Mouse (Mus musculus) layer of hippocampus, adult 2 months (tissue): ENCODE results near the gene Cd2ap. TPM values are rescaled to one million over a fixed set of nuclear protein-coding genes. Genes with fewer than 3 reads are reported as not detected.

Experiments used
- DNase-seq, 2 experiments: peaks; one replicate each; pipeline ENCODE4 v3.0.0; 2022; ENCODE audit warnings: low spot score in 2 of 2
- H3K27ac ChIP-seq: fragments of 200-600 bp; 2 replicates; pipeline ENCODE4 v1.8.1; 2022
- H3K4me3 ChIP-seq: fragments of 200-600 bp; 2 replicates; pipeline ENCODE4 v1.8.1; 2022; ENCODE audit warnings: mild to moderate bottlenecking
- CTCF ChIP-seq: fragments of 200-600 bp; conservative IDR thresholded peaks from 2 replicates; pipeline ENCODE4 v1.8.1; 2022; ENCODE audit warnings: antibody characterized with exemption, mild to moderate bottlenecking, moderate library complexity
- total RNA-seq, 2 experiments: library from RNA; stranded (reverse); gene quantifications; 2 replicates each; pipeline ENCODE4 v1.2.3; 2021

Cd2ap gene
- total RNA-seq, 2 experiments from 2014 or later, result 20.6 to 22.5 TPM

GRCm38 (mm10) chr17:42885091-42885501 lies 8.6 kb upstream of the Cd2ap start:
- Histone ChIP-seq H3K4me3 (no peak overlapping the region), H3K27ac (no peak overlapping the region)
- no peak for DNase-seq
- no peak for TF ChIP-seq CTCF

DNA sequence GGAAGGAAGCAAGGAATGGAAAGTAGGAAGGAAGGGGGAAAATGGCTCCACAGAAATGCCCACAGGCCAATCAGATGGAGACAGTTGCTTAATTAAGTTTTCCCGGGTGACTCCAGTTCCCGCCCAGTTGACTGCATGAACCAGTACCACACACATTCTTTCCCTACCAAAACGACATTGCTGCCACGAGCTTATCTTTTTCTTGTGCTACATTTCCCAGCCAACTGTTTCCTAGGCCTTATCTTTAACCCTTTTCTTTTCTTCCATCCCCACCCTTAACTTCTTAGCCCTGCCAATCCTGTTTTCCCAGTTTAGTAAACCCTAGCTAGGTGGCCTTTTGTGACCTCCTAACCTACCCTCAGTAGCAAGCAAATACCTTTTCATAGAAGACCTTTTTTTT lies 7.9 kb upstream of the Cd2ap start:
- DNase-seq, result no peak
- TF ChIP-seq CTCF, result no peak
- Histone ChIP-seq H3K4me3 (no peak overlapping the region), H3K27ac (no peak overlapping the region)

DNA sequence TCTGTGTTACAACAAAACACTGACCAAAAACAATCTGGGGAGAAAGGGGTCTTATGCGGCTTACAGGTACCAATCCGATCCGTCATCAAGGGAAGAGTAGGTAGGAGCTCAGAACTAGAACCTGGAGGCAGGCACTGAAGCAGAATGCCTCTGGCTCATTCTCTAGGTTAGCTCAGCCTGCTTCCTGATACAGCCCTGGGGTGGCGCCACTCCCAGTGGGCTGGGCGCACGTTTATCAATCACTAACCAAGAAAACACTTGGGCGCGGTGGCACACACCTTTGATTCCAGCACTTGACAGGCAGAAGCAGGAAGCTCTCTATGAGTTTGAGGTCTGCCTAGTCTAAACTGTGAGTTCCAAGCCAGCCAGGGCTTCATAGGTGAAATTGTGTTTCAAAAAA lies 7.3 kb upstream of the Cd2ap start:
- DNase-seq, result no peak
- TF ChIP-seq CTCF, result no peak
- H3K27ac ChIP-seq, result no peak overlapping the region
- H3K4me3 ChIP-seq, result no peak overlapping the region

DNA sequence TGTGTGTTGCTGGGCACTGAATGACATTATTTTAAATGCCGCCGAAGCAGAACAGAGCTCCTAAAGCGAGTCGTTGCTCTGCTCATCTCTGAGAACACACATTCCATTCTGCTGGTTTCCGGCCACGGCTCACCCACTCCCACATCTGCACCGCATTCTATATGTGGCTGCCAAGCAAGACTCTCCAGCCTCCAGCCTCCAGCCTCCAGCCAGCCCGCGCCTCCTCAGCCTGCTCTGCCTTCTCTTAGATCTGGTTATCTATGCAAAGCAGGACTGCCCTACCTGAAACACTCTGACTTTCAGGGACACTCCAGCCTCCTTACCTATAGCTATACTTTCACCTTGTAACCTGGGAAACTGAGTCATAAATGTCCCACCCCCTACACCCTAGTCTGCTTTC lies 6.8 kb upstream of the Cd2ap start:
- Histone ChIP-seq H3K27ac (no peak overlapping the region), H3K4me3 (no peak overlapping the region)
- DNase-seq, result no peak
- no peak for TF ChIP-seq CTCF

DNA sequence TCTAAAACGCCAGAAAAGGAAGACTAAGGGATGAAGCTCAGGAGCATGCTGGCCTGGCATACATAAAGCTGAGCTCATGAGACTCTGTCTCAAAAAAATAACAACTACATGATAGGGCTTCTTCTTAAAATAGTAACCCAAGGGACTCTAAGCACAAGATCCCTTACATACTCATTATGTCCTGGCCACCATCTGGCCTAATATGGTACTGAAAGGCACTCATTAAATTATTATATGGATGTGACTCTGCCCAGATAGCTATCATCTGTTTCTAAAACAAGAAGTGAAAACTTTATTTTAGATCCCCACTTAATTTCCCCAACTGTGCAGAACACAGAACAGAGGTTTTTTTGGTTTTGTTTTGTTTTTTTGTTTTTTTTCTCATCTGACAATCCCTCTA lies 6.4 kb upstream of the Cd2ap start:
- TF ChIP-seq CTCF, result peak; percentile 48
- no peak overlapping the region for H3K4me3 ChIP-seq
- no peak for DNase-seq
- H3K27ac ChIP-seq, result no peak overlapping the region

DNA sequence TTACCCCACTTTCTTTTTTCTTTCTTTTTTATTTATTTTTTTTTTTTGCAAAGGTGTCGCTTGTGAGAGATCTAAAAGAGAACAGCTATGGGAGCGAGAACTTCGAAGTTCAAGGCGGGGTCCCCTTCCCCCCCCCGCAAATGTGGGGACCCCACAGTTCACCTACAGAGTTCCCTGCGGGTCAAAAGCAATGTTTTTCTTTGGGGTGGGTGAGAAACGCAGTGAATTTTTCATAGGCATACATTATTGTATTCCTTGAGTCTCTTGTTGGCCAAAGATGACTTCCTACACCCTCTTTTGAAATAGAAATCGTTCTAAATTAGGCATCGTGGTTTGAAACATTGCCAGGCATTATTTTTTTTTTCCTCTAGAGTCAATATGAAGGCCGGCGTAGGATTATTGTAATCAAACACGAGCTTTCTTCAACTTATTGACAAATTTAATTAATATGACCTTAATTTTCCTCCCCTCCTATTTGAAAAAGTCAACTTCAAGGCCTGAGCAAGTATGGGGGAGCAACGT lies 500 bp upstream of the Cd2ap start:
- Histone ChIP-seq H3K27ac (peak overlapping the region; percentile 99), H3K4me3 (peak overlapping the region; percentile 98)
- DNase-seq, result no peak
- no peak for TF ChIP-seq CTCF

DNA sequence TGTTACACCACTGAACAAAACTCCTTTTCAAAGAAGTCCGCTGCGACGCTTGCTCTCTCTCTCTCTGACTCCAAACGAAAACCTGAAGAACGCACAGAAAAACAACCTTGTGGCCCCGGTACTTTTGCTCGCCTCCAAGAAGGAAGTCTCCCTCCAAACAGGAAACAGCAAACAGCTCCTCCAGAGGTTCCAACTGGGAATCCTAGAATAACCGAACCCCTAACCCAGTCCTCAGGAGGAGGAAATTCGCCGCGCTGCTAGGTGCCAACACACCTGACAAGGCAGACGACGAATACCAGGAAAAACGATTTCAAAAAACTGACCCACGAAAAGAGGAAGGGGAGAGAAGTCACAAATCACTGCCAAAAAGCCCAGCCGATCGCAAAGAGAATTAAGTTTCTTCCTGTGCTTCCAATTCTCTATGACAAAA lies 879 bp downstream of the Cd2ap start:
- peak; percentile 55 for TF ChIP-seq CTCF
- H3K4me3 ChIP-seq, result peak overlapping the region; percentile 98
- peak overlapping the region; percentile 99 for H3K27ac ChIP-seq
- DNase-seq, result no peak

GRCm38 (mm10) chr17:42875015-42875414 lies 1.4 kb downstream of the Cd2ap start:
- peak overlapping the region; percentile 99 for H3K27ac ChIP-seq
- DNase-seq, result no peak
- H3K4me3 ChIP-seq, result peak overlapping the region; percentile 98
- TF ChIP-seq CTCF, result no peak

DNA sequence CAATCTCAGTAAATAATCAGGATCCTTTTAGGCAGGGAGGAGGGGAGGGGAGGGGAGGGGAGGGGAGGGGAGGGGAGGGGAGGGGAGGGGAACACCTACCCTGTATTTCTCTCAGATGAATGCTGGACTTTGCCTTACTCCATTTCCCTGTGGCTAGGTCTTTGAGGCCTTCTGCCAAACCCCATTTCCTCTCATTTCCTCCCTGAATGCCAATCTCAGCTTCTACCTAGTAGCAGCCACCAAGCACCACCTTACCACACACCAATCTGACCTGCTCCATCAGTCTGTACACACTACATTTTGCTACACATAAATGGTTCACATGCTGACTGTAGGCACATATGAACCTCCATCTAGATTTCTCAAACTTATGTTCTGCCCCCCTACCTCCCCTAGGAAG lies 6.0 kb downstream of the Cd2ap start:
- H3K27ac ChIP-seq, result no peak overlapping the region
- no peak overlapping the region for H3K4me3 ChIP-seq
- no peak for TF ChIP-seq CTCF
- no peak for DNase-seq

- DNase-seq, result no peak
These were observed 13.3 kb downstream of the Cd2ap start for GRCm38 (mm10) chr17:42863186-42863585.

GRCm38 (mm10) chr17:42860370-42860769 lies 16.1 kb downstream of the Cd2ap start:
- no peak for TF ChIP-seq CTCF
- Histone ChIP-seq H3K27ac (no peak overlapping the region), H3K4me3 (no peak overlapping the region)
- DNase-seq, result no peak

More at GRCm38 (mm10) chr17:42863186-42863585, 13.3 kb downstream of the Cd2ap start:
- TF ChIP-seq CTCF, result no peak
- Histone ChIP-seq H3K4me3 (no peak overlapping the region), H3K27ac (no peak overlapping the region)

GRCm38 (mm10) chr17:42857506-42857905 lies 19.0 kb downstream of the Cd2ap start:
- no peak overlapping the region for H3K4me3 ChIP-seq
- no peak for DNase-seq
- no peak for TF ChIP-seq CTCF

GRCm38 (mm10) chr17:42847108-42847507 lies 29.4 kb downstream of the Cd2ap start:
- Histone ChIP-seq H3K27ac (no peak overlapping the region), H3K4me3 (no peak overlapping the region)
- no peak for DNase-seq
- 0 out of 2 replicates have a peak, but pooled peaks have one; percentile 17 for TF ChIP-seq CTCF

More at GRCm38 (mm10) chr17:42857506-42857905, 19.0 kb downstream of the Cd2ap start:
- no peak overlapping the region for H3K27ac ChIP-seq

- no peak overlapping the region for H3K4me3 ChIP-seq
- DNase-seq, result no peak
- no peak overlapping the region for H3K27ac ChIP-seq
- TF ChIP-seq CTCF, result no peak
These were observed 39.3 kb downstream of the Cd2ap start for GRCm38 (mm10) chr17:42837193-42837592.
